In genomic region chr13:19626473-19626872, GRCm38 (mm10) we compare ENCODE assay signal across 24 mouse cellular contexts.
"Had no signal": no experiment of that assay in that cellular context is flagged by ENCODE, and none has a peak within 500 bp of the region (broad histone marks: within the 10 kb centered on the region; RNA-seq: fewer than 3 reads in every experiment).

No protein-coding gene starts in this region.

- ATAC-seq: liver, embryonic 12.5 days; midbrain, embryonic 15.5 days had no signal

- H3K4me3 ChIP-seq: layer of hippocampus, adult 2 months; limb, embryonic 10.5 days; limb, embryonic 13.5 days; liver, embryonic 12.5 days; liver, embryonic 15.5 days; lung, embryonic 15.5 days; megakaryocyte, embryonic 14.5 days; midbrain, embryonic 12.5 days; midbrain, embryonic 15.5 days; stomach, embryonic 15.5 days had no signal

- H3K9me3 ChIP-seq: limb, embryonic 10.5 days; limb, embryonic 13.5 days; liver, embryonic 12.5 days; liver, embryonic 15.5 days; lung, embryonic 15.5 days; megakaryocyte, embryonic 14.5 days; midbrain, embryonic 12.5 days; midbrain, embryonic 15.5 days; stomach, embryonic 15.5 days had no signal

- H3K4me2 ChIP-seq: limb, embryonic 13.5 days; liver, embryonic 12.5 days; liver, embryonic 15.5 days; lung, embryonic 15.5 days; midbrain, embryonic 12.5 days; midbrain, embryonic 15.5 days; stomach, embryonic 15.5 days had no signal

- H3K27ac ChIP-seq: kidney, postnatal 0 days; layer of hippocampus, adult 2 months; limb, embryonic 10.5 days; limb, embryonic 13.5 days; liver, embryonic 12.5 days; liver, embryonic 15.5 days; lung, embryonic 15.5 days; midbrain, embryonic 12.5 days; midbrain, embryonic 15.5 days; stomach, embryonic 15.5 days had no signal

- DNase-seq: kidney, adult 11 months; kidney, adult 8-10 months; kidney, postnatal 25 days; layer of hippocampus, adult 9-11 months; liver; lung, adult 18-20 months; lung, postnatal 10 days; lung, postnatal 36 days; right cerebral cortex, adult 18-20 months; right cerebral cortex, postnatal 14 days; right cerebral cortex, postnatal 4 days; spleen, adult 18-20 months; thymus, postnatal 25 days had no signal

- H3K9ac ChIP-seq: limb, embryonic 13.5 days; liver, embryonic 12.5 days; liver, embryonic 15.5 days; lung, embryonic 15.5 days; midbrain, embryonic 12.5 days; midbrain, embryonic 15.5 days; stomach, embryonic 15.5 days had no signal

- H3K36me3 ChIP-seq: limb, embryonic 10.5 days; limb, embryonic 13.5 days; liver, embryonic 12.5 days; liver, embryonic 15.5 days; lung, embryonic 15.5 days; midbrain, embryonic 12.5 days; midbrain, embryonic 15.5 days; stomach, embryonic 15.5 days had no signal
